Comparison of ENCODE assay signal across 8 mouse cellular contexts in the genomic region with DNA sequence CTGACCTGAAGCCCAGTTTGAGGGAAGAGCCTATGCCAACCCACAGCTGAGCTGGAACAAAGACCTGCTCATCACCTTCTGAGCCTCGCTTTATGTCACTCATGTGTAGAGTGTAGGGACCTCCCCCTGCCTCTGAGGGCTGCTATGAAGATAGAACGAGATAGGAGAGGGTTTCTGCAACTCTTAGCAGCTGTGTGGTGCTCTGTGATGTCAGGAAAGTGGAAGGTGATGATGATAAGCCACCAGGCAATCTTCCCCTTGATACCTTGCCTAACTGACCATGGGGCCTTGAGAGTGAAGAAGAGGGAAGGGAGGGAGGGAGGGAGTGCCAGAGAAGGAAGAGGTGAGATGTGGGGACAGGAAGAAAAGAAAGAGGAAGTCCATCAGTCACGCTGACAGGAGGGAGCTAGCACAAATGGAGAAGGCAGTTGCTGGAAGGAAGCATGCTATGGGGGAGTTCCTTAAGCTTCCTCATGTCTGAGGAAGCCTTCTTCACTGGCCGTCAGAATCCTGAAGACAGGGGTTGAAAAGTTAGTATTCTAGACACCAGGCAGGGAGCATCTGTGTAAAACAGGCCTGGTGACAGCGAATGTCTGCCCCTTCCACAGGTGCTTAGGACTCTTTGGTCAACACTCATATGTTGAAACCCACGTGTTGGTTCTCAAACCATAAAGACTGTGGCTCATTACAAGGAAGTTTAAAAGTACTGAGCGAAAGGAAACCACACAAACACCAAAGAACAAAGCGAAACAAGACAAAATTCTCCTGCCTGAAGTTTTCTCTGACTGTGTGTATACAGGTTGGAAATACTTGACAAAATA. TPM values are rescaled to one million over a fixed set of nuclear protein-coding genes. Genes with fewer than 3 reads are reported as not detected.
DNase-seq lines count a peak whose midpoint lies in the region; ATAC-seq and TF ChIP-seq lines count a peak whose summit lies in the region.

Nav2 (plus strand) TSS at position 196 of the 821 bp plus-strand sequence.

- H3K36me3 ChIP-seq in ES-E14 (ENCODE audit: control insufficient read depth, insufficient read depth, low read length, poor library complexity, severe bottlenecking), result no peaks in the 10 kb centered on the region
- no peaks in the 10 kb centered on the region for H3K36me3 ChIP-seq in intestine, embryonic 16.5 days (ENCODE audit: control insufficient read depth, insufficient read depth, low read length)
- H3K36me3 ChIP-seq in midbrain, embryonic 10.5 days, result no peaks in the 10 kb centered on the region

- in situ Hi-C loops in ES-E14 (cut with MboI; ENCODE audit: low sequenced_read_pairs in 2 of 2, unreplicated experiment in 2 of 2), result no loop called here

- H3K9me3 ChIP-seq in ES-E14 (ENCODE audit: control insufficient read depth, insufficient read depth, low read depth, low read length), result no peaks in the 10 kb centered on the region
- H3K9me3 ChIP-seq in intestine, embryonic 16.5 days (ENCODE audit: control insufficient read depth, low read length), result no peaks in the 10 kb centered on the region
- no peaks in the 10 kb centered on the region for H3K9me3 ChIP-seq in midbrain, embryonic 10.5 days (replicated peaks)

- H3K4me1 ChIP-seq in ES-E14 (ENCODE audit: control insufficient read depth in 2 of 2, insufficient read depth in 2 of 2, low read length in 2 of 2, poor library complexity in 1 of 2), result peaks cover 0 to 2% of the 10 kb centered on the region in 2 experiments; a peak in 1 of 4 replicates
- H3K4me1 ChIP-seq in intestine, embryonic 16.5 days (ENCODE audit: control insufficient read depth, insufficient read depth, low read length), result peaks cover 1% of the 10 kb centered on the region; the same call in 1 of the 2 replicates
- H3K4me1 ChIP-seq in midbrain, embryonic 10.5 days, result peaks cover 21% of the 10 kb centered on the region

- WGBS in intestine, embryonic 16.5 days, result 62% methylated on average over 8 of the region's 8 CpGs
- WGBS in midbrain, embryonic 10.5 days, result 79% methylated on average over 8 of the region's 8 CpGs

- DNase-seq in frontal cortex, adult 2 months (ENCODE audit: extremely low spot score in 1 of 2, low spot score in 1 of 2), result no peak
- no peak for DNase-seq in frontal cortex, postnatal 10 days (ENCODE audit: low spot score in 2 of 2)
- no peak for DNase-seq in ES-E14 (ENCODE audit: low read depth, low spot score)
- DNase-seq in gastrocnemius, postnatal 4 days (ENCODE audit: low spot score in 2 of 2), result no peak
- no peak for DNase-seq in midbrain, embryonic 10.5 days (ENCODE audit: low spot score)
- DNase-seq in embryo, embryonic 10 days (ENCODE audit: low spot score), result no peak
- no peak for DNase-seq in ovary, postnatal 14 days (ENCODE audit: low spot score)

- no peak within 1 kb of the TSS for H3K27ac ChIP-seq in ES-E14 (ENCODE audit: insufficient read depth, low read depth, low read length, poor library complexity, severe bottlenecking)
- no peak within 1 kb of the TSS for H3K27ac ChIP-seq in intestine, embryonic 16.5 days (ENCODE audit: low read length)
- H3K27ac ChIP-seq in midbrain, embryonic 10.5 days (replicated peaks), result no peak within 1 kb of the TSS

- H3K4me2 ChIP-seq in intestine, embryonic 16.5 days (ENCODE audit: low read depth, low read length), result no peak within 1 kb of the TSS

- no peaks in the 10 kb centered on the region for H3K27me3 ChIP-seq in intestine, embryonic 16.5 days (replicated peaks; ENCODE audit: control insufficient read depth, insufficient read depth, low read length)
- H3K27me3 ChIP-seq in midbrain, embryonic 10.5 days (ENCODE audit: low read depth, poor library complexity, severe bottlenecking), result peaks cover 32% of the 10 kb centered on the region

- H3K9ac ChIP-seq in ES-E14 (ENCODE audit: insufficient read depth, low read depth, low read length, poor library complexity, severe bottlenecking), result no peak within 1 kb of the TSS
- H3K9ac ChIP-seq in intestine, embryonic 16.5 days (ENCODE audit: low read depth, low read length), result no peak within 1 kb of the TSS

- H3K4me3 ChIP-seq in ES-E14 (ENCODE audit: insufficient read depth in 1 of 2, low read depth in 1 of 2, low read length in 2 of 2, poor library complexity in 1 of 2, severe bottlenecking in 1 of 2), result no peak within 1 kb of the TSS
- H3K4me3 ChIP-seq in intestine, embryonic 16.5 days (ENCODE audit: low read length), result no peak within 1 kb of the TSS
- H3K4me3 ChIP-seq in midbrain, embryonic 10.5 days, result no peak within 1 kb of the TSS

- ATAC-seq in intestine, embryonic 16.5 days, result no peak

TF ChIP-seq in ES-E14, 5 proteins besides CTCF, POLR2A, EP300 and RAD21:
- TF ChIP-seq ZC3H11A (IDR thresholded peaks at IDR 0.05; ENCODE audit: borderline replicate concordance, low read depth, low read length) (no peak), ZNF384 (IDR thresholded peaks at IDR 0.05; ENCODE audit: low read depth, low read length) (no peak), MAFK (IDR thresholded peaks at IDR 0.05; ENCODE audit: insufficient read depth, low read depth, low read length) (no peak), CHD2 (IDR thresholded peaks at IDR 0.05; ENCODE audit: low read depth, low read length) (no peak), HCFC1 (IDR thresholded peaks at IDR 0.05; ENCODE audit: borderline replicate concordance, insufficient read depth, low read length) (no peak)

RNA-seq across cellular contexts. Expression of gene Nav2, which starts in this region (rescaled TPM):
- polyA plus RNA-seq in frontal cortex, adult 2 months (2012; rRNA removed), result 48.9 and 49.2 TPM in 2 replicates
- 18.2 and 21.1 TPM in 2 replicates for total RNA-seq in ES-E14 (2012; rRNA removed)
- 10 to 100 TPM; 79.5 to 86.2 TPM for total RNA-seq in gastrocnemius, postnatal 4 days (2021)
- 14.4 and 15.3 TPM in 2 replicates for polyA plus RNA-seq in intestine, embryonic 16.5 days (2015; fragmentation: Nextera tagmentation; extraction: Ambion mirVana)
- polyA plus RNA-seq in midbrain, embryonic 10.5 days (2016; fragmentation: Nextera tagmentation; extraction: Ambion mirVana), result 13.7 and 19.4 TPM in 2 replicates
